Mouse (Mus musculus): ENCODE data around the gene Crtc2. TPM values are rescaled to one million over a fixed set of nuclear protein-coding genes. Genes with fewer than 3 reads are reported as not detected.

Crtc2 gene
- polyA plus RNA-seq, 1 experiment from 2014 or later = 14.6 TPM

DNA sequence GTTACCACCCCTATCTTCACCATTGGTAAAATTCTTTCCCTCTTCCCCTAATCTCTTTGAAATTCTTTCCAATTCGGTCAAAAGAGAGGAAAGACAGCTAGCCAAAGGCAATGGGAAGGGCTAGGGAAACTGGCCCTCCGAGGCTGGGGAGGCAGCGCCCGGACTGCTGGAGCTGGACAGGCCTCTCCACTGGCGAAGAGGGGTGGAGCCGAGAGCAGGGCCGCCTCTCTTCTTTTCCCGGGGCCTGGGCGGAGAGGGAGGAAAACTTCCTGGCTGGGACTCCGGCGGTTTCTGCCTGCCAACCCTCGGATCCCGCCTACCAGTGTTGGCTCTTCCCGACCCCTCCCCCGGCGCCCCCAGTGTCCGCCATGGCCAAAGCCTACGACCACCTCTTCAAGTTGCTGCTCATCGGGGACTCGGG lies 33.4 kb upstream of the Crtc2 start:
- Histone ChIP-seq H3K4me3 (peak overlapping the region; percentile 62), H3K9ac (peak overlapping the region; percentile 76), H3K9me3 (replicated peaks) (no peaks in the 10 kb centered on the region), H3K4me2 (peak overlapping the region; percentile 89), H3K27me3 (replicated peaks) (no peaks in the 10 kb centered on the region), H3K27ac (ENCODE audit: poor library complexity, severe bottlenecking) (peak overlapping the region; percentile 88), H3K4me1 (replicated peaks) (peaks cover 32% of the 10 kb centered on the region), H3K36me3 (peaks cover 16% of the 10 kb centered on the region)
- WGBS = 0% methylated on average over 20 of the region's 20 CpGs
- ATAC-seq (ENCODE audit: insufficient number of reproducible peaks, low FRiP score) = peak; percentile 85

DNA sequence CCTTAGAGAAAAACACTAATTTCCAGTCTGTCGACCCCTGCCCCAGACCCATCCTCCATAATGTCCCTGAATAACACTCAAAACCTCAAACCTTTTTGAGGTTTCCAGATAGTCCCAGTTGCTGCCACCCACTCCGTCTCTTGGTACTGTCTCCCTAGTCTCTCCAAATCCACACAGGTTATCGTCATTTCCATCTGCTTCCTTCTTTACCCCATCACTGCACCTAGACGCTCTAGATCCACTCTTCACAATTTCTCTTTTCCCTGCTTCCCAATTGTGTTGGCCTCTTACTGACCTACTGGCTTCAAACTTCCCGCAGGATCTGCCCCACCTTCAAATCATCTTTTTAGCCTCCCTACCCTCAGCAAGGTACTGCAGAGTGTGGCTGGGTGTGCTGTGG lies 32.8 kb upstream of the Crtc2 start:
- Histone ChIP-seq H3K4me1 (replicated peaks) (peaks cover 32% of the 10 kb centered on the region), H3K27me3 (replicated peaks) (no peaks in the 10 kb centered on the region), H3K4me2 (peak overlapping the region; percentile 89), H3K4me3 (peak overlapping the region; percentile 62), H3K27ac (ENCODE audit: poor library complexity, severe bottlenecking) (peak overlapping the region; percentile 88; the same call in 1 of the 2 replicates), H3K9ac (peak overlapping the region; percentile 76), H3K36me3 (peaks cover 22% of the 10 kb centered on the region), H3K9me3 (replicated peaks) (no peaks in the 10 kb centered on the region)
- ATAC-seq (ENCODE audit: insufficient number of reproducible peaks, low FRiP score) = no peak
- WGBS = 17% methylated on average over 5 of the region's 5 CpGs

DNA sequence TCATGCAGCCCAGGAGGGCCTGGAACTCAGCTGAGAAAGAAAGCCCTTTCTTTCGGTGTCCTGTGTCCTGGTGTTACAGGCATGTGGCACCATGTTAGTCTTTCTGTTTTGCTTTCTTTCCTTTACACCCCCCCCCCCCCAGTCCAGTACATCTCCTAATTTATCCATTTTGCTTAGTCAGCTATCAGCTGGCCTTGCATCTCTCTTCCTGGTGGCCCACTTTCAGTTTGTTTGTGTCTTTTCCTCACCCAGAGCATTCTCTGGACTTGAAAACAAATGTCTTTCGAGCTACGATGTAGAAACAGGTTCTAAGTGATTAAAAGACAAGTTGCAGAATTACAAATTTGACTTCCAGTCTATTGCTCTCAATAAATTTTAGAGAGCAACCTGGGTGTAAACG lies 31.5 kb upstream of the Crtc2 start:
- Histone ChIP-seq H3K4me1 (replicated peaks) (peaks cover 32% of the 10 kb centered on the region), H3K9me3 (replicated peaks) (no peaks in the 10 kb centered on the region), H3K27me3 (replicated peaks) (no peaks in the 10 kb centered on the region), H3K4me2 (no peak overlapping the region), H3K9ac (no peak overlapping the region), H3K27ac (ENCODE audit: poor library complexity, severe bottlenecking) (no peak overlapping the region), H3K4me3 (no peak overlapping the region), H3K36me3 (peaks cover 24% of the 10 kb centered on the region)
- no peak for ATAC-seq (ENCODE audit: insufficient number of reproducible peaks, low FRiP score)
- 80% methylated on average over 4 of the region's 4 CpGs for WGBS

DNA sequence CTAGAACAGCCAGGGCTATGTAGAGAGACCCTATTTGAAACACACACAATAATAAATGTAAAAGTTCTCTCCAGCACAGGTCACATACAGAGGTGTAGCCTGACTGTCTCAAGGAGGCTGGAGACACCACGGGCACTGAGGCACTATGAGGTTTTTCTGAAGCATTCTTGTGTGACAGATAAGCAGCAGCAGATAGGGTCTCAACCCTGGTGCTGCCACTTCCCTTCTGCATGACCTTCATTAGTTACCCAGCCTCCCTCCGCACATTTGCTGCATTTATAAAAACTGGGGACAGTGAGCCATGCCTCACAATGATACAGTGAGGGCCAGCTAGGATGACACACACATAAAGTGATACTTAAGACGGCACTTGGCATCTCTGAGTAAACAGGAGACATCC lies 31.0 kb upstream of the Crtc2 start:
- Histone ChIP-seq H3K9ac (no peak overlapping the region), H3K4me2 (no peak overlapping the region), H3K27me3 (replicated peaks) (no peaks in the 10 kb centered on the region), H3K9me3 (replicated peaks) (no peaks in the 10 kb centered on the region), H3K27ac (ENCODE audit: poor library complexity, severe bottlenecking) (no peak overlapping the region), H3K4me1 (replicated peaks) (peaks cover 32% of the 10 kb centered on the region), H3K36me3 (peaks cover 24% of the 10 kb centered on the region), H3K4me3 (no peak overlapping the region)
- 27% methylated on average over 3 of the region's 3 CpGs for WGBS
- no peak for ATAC-seq (ENCODE audit: insufficient number of reproducible peaks, low FRiP score)

DNA sequence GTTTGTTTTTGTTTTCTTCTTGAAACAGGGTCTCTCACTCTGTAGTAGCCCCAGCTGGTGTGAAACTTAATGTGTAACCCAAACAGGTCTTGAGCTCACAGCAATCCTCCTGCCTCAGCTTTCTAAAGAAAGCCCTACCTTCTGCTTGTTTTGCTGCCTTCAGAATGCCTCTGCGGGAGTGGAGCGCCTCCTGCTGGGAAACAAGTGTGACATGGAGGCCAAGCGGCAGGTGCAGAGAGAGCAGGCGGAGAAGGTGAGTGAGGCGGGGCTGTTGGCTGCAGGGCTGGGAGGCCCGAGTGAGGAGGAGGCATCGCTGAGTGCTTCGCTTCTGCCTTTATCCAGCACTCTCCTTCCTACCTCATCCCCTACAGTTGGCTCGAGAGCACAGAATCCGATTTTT lies 29.6 kb upstream of the Crtc2 start:
- WGBS = 72% methylated on average over 10 of the region's 10 CpGs
- ATAC-seq (ENCODE audit: insufficient number of reproducible peaks, low FRiP score) = no peak
- H3K4me3 ChIP-seq = no peak overlapping the region

DNA sequence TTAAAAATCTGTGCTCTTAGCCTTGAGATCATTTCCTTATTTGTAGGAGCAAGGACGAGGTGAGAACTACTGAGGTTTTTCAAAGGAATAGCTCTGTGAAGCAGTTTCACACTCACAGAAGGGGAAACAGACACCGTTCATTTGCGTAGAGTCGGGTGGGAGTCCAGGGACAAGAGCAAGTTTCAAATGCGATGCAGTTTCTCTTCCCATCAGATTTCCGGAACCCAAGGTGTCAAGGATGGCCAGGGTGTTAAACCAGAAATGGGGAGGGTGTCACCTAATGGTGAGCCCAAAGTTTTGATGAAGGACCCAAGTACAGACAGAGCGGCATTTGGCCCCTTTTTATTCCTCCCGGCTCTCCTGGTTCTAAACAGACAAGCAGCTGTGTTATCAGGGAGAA lies 22.9 kb upstream of the Crtc2 start:
- H3K27ac ChIP-seq (ENCODE audit: poor library complexity, severe bottlenecking) = peak overlapping the region; percentile 93; the same call in 1 of the 2 replicates
- peaks cover 5% of the 10 kb centered on the region for H3K4me1 ChIP-seq (replicated peaks)
- peak overlapping the region; percentile 81 for H3K4me2 ChIP-seq
- ATAC-seq (ENCODE audit: insufficient number of reproducible peaks, low FRiP score) = no peak
- H3K9ac ChIP-seq = peak overlapping the region; percentile 80
- H3K36me3 ChIP-seq = peaks cover 25% of the 10 kb centered on the region
- H3K4me3 ChIP-seq = peak overlapping the region; percentile 84
- no peaks in the 10 kb centered on the region for H3K27me3 ChIP-seq (replicated peaks)
- WGBS = 11% methylated on average over 8 of the region's 8 CpGs
- no peaks in the 10 kb centered on the region for H3K9me3 ChIP-seq (replicated peaks)

More for the DNA sequence above, 29.6 kb upstream of the Crtc2 start:
- Histone ChIP-seq H3K36me3 (peaks cover 24% of the 10 kb centered on the region), H3K9me3 (replicated peaks) (no peaks in the 10 kb centered on the region), H3K27ac (ENCODE audit: poor library complexity, severe bottlenecking) (no peak overlapping the region), H3K27me3 (replicated peaks) (no peaks in the 10 kb centered on the region), H3K4me2 (no peak overlapping the region), H3K9ac (no peak overlapping the region), H3K4me1 (replicated peaks) (peaks cover 32% of the 10 kb centered on the region)

DNA sequence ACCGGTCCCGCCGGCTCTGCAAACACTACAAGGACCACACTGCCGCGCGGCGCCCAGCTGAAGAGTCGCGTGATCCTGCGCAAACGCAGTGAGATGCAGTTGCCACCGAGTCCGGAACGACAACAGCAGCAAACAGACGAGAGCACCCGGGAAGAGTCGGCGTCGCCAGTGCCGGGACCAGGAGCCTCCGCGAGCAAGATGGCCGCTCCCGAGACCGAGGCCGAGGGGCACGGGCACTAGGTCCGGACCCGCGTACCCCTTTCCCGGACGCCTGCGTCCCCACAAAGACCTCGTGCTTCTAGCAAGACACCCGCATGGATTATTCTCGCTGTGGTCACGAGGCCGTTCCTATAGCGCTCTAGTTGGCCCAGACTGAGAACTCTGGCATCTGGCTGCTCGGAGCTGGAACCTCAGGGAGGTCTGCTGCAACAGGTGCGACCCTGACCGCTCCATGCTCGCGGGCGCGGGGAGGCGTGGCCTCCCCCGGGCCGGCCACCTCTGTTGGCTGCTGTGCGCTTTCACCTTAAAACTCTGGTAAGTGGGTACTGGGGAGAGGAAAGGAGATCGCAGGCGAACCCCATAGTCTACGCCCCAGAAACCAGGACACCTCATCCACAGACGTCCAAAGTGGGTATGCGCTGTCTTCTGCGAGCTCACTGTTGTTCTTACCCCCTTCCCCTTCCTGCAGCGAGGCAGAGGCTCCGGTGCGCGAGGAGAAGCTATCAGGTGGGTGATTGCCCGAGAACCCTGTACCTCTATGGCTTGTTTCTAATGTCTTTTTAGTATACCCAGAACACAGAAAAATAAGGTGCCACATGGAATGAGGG lies 22.2 kb upstream of the Crtc2 start, which contains the start of gene Jtb:
TSS of gene Jtb (plus strand) at position 91 of the 827 bp plus-strand sequence.
- peaks cover 26% of the 10 kb centered on the region for H3K36me3 ChIP-seq
- peak within 1 kb of the TSS; percentile 84 for H3K4me3 ChIP-seq
- WGBS = under 1% methylated on average over 61 of the region's 61 CpGs
- H3K27me3 ChIP-seq (replicated peaks) = no peaks in the 10 kb centered on the region
- peak within 1 kb of the TSS; percentile 80 for H3K9ac ChIP-seq
- H3K27ac ChIP-seq (ENCODE audit: poor library complexity, severe bottlenecking) = peak within 1 kb of the TSS; percentile 93
- no peaks in the 10 kb centered on the region for H3K9me3 ChIP-seq (replicated peaks)
- ATAC-seq (ENCODE audit: insufficient number of reproducible peaks, low FRiP score) = peak; percentile 95
- peaks cover 5% of the 10 kb centered on the region for H3K4me1 ChIP-seq (replicated peaks)
- peak within 1 kb of the TSS; percentile 81 for H3K4me2 ChIP-seq

DNA sequence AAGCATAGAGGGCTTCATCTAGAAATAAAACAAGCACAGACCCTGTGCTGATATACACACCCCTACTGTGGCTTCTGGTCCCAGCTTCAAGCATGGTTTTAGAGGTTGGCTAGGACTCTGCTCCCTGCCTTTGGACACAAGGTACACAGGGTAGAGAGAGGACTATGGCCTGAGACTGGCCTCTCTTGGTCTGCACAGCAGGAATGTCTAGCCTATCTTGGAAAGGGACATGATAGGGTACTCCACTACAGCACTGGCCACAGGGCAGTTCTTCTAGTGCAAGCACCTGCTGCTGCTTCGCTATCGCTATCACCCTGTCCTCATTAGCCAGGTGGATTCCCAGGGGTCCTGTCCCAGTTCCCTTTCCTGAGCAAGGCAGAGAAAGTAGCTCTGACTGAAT lies 12.7 kb upstream of the Crtc2 start:
- H3K27me3 ChIP-seq (replicated peaks) = no peaks in the 10 kb centered on the region
- H3K9me3 ChIP-seq (replicated peaks) = no peaks in the 10 kb centered on the region
- H3K9ac ChIP-seq = no peak overlapping the region
- ATAC-seq (ENCODE audit: insufficient number of reproducible peaks, low FRiP score) = no peak
- no peak overlapping the region for H3K4me3 ChIP-seq
- WGBS = 85% methylated on average over 2 of the region's 2 CpGs
- peaks cover 13% of the 10 kb centered on the region for H3K4me1 ChIP-seq (replicated peaks)
- H3K36me3 ChIP-seq = peaks cover 5% of the 10 kb centered on the region
- no peak overlapping the region for H3K27ac ChIP-seq (ENCODE audit: poor library complexity, severe bottlenecking)
- H3K4me2 ChIP-seq = no peak overlapping the region

DNA sequence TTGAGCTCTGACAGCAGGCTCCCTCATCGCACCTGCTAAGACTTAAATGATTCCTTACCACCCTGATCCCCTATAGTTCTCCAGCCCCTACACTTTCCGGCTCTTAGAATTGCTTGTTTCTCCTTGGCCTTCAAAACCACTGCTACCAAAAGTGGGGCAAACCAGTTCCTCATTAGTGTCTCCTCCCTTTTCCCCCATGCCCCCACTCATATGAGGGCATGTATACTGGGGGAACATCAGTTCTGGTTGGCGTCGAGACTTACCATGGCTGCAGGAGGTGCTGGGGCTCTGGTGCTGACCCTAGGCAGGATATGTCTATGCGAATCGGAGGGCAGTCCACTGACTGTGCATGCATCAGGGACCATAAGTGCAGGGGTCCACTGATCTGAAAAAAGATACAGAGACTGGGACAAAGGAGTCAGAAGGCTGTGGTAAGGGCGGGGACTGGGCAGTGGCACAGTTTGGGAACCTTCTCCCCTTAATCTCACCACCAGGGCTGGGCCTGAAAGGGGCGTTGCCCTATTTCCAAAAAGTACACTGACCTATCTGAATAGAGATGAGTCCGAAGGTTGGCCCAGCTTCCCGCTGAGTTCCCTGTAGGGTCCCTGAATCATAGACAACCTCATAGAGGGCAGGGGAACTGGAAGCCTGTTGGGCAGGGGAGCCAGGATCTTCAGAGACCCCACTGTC lies 12.1 kb upstream of the Crtc2 start:
- H3K36me3 ChIP-seq = peaks cover 3% of the 10 kb centered on the region; the same call in 1 of the 2 replicates
- H3K27ac ChIP-seq (ENCODE audit: poor library complexity, severe bottlenecking) = no peak overlapping the region
- H3K9me3 ChIP-seq (replicated peaks) = no peaks in the 10 kb centered on the region
- H3K27me3 ChIP-seq (replicated peaks) = no peaks in the 10 kb centered on the region
- no peak for ATAC-seq (ENCODE audit: insufficient number of reproducible peaks, low FRiP score)
- no peak overlapping the region for H3K4me2 ChIP-seq
- H3K4me3 ChIP-seq = no peak overlapping the region
- 80% methylated on average over 10 of the region's 10 CpGs for WGBS
- peaks cover 13% of the 10 kb centered on the region for H3K4me1 ChIP-seq (replicated peaks)
- H3K9ac ChIP-seq = no peak overlapping the region

DNA sequence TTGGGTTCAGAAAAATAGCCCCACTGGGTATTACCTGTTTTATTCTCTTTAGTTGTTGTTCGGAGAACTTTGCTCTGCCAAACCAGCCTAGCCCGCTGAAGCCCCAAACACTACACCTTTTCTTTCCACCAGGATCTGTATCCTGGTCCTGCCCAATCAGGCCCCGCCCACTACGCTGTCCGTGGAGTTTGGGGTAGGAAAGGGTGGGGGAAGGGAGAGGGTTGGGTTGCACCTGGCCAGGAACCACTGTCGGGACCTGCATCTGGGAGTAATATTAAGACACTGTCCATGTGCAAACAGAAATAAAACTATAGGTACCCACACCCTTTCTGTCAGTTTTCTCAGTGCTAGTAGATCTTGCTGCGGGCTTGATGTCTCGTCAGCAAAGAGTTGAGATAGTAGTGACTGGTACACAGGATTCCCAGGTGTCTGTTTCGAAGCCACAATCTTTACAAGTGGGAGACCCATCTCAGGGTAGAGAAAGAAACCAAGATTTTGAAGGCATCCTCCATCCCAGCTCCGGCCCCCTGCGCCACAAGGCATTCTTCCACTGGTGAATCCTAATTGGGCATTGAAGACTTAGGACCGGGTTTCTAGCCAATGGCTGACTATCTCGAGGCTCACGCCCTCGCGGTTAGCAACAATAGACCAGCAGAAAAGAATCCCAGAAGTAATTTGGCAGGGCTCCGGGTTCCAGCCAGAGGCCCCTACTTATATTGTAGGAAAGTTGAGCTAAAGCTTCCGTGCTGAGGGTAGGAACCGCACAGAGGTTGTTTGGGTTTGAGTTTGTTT lies 10.8 kb upstream of the Crtc2 start, which contains the start of gene Creb3l4:
TSS of gene Creb3l4 (minus strand) at position 529 of the 792 bp plus-strand sequence.
- Histone ChIP-seq H3K4me2 (peak within 1 kb of the TSS; percentile 83), H3K9ac (peak within 1 kb of the TSS; percentile 57; the same call in 1 of the 2 replicates), H3K9me3 (replicated peaks) (no peaks in the 10 kb centered on the region), H3K4me1 (replicated peaks) (peaks cover 16% of the 10 kb centered on the region), H3K27ac (ENCODE audit: poor library complexity, severe bottlenecking) (no peak within 1 kb of the TSS), H3K36me3 (no peaks in the 10 kb centered on the region), H3K4me3 (peak within 1 kb of the TSS; percentile 48), H3K27me3 (replicated peaks) (no peaks in the 10 kb centered on the region)
- 5% methylated on average over 19 of the region's 19 CpGs for WGBS
- ATAC-seq (ENCODE audit: insufficient number of reproducible peaks, low FRiP score) = peak; percentile 36; the same call in 1 of the 2 replicates
